Mouse (Mus musculus): ENCODE measurements around the gene Dzank1. TPM values are rescaled to one million over a fixed set of nuclear protein-coding genes. Genes with fewer than 3 reads are reported as not detected.

Gene Dzank1
- total RNA-seq, 1 experiment from 2014 or later = 0.35 TPM

DNA sequence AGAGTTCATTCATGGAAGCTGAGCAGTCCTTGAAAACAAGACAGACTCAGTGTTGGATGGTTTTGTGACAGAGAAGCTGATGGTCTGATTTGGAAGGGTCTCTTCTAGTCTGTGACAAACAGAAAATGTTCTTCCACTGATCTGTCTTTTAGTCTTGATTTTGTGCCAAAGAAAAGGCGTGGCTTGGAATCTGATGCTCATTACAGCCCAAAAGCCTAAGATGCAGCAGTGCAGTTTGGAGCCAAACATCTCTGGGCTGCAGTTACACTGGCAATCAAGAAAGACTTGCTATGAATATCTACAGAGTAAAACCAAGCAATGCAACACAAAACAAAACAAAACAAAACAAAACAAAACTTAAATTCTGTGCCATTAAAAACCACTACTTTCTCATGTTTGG lies 43.1 kb downstream of the Dzank1 start:
- no peak for ATAC-seq (ENCODE audit: extremely low read depth, insufficient number of reproducible peaks, low FRiP score, poor library complexity, severe bottlenecking)

DNA sequence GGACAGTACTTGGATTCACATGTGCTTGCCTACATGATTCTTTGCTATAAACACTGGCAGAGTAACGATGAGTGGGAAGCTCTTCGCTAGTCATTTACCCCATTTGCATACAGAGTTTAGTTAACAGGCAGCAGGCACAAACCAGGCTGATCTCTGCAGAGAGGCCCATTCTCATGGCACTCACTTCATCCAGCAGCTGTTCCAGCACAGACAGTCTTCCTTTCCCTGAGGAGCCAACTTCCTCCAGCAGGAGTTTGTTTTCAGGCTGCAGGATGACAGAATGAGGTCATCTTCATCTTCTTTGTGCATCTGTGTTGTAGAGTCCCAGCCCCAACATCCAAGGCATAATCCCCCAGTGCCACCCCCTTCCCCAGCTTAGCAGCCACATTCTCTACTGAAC lies 47.8 kb downstream of the Dzank1 start:
- no peak for ATAC-seq (ENCODE audit: extremely low read depth, insufficient number of reproducible peaks, low FRiP score, poor library complexity, severe bottlenecking)

DNA sequence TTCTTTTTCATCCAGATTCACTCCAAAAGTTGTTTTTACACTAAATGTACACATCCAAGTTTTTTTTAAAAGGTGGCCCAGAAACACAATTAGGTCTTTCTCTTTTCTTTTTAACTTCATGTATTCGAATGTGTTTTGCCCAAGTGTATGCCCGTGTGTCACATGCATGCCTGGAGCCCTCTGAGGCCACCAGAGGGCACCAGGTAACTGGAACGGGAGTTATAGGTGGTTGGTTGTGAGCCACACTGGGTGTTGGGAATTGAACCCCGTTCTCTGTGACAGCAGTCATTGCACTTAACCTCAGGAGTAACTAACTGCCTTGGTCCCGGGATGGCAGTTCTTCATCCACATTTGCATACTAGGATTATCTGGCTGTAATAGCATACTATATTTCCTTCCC lies 60.0 kb downstream of the Dzank1 start:
- ATAC-seq (ENCODE audit: extremely low read depth, insufficient number of reproducible peaks, low FRiP score, poor library complexity, severe bottlenecking) = no peak

DNA sequence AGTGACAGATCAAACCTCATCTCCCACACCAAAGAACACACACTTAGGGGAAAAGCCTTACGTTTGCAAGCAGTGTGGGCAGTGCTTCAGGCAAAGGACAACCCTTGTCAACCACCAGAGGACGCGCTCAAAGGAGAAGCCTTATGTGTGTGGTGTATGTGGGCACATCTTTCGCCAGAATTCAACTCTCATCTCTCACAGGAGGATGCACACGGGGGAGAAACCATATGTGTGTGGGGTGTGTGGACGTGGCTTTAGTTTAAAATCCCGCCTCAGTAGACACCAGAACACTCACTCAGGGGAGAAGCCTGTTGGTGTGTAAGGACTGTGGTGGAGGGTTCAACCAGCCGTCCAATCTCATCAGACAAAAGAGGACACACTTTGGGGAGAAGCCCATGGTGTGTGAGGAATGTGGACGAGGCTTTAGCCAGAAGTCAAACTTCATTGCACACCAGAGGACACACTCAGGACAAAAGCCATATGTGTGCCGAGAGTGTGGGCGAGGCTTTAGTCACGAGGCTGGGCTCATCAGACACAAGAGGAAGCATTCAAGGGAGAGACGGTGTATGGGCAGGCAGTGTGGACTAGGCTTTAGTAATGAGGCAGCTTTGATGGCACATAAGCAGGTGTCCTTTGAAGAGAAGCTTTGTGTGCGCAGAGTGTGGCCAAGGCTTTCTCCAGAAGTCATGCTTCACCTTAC lies 61.2 kb downstream of the Dzank1 start:
- ATAC-seq (ENCODE audit: extremely low read depth, insufficient number of reproducible peaks, low FRiP score, poor library complexity, severe bottlenecking) = no peak

DNA sequence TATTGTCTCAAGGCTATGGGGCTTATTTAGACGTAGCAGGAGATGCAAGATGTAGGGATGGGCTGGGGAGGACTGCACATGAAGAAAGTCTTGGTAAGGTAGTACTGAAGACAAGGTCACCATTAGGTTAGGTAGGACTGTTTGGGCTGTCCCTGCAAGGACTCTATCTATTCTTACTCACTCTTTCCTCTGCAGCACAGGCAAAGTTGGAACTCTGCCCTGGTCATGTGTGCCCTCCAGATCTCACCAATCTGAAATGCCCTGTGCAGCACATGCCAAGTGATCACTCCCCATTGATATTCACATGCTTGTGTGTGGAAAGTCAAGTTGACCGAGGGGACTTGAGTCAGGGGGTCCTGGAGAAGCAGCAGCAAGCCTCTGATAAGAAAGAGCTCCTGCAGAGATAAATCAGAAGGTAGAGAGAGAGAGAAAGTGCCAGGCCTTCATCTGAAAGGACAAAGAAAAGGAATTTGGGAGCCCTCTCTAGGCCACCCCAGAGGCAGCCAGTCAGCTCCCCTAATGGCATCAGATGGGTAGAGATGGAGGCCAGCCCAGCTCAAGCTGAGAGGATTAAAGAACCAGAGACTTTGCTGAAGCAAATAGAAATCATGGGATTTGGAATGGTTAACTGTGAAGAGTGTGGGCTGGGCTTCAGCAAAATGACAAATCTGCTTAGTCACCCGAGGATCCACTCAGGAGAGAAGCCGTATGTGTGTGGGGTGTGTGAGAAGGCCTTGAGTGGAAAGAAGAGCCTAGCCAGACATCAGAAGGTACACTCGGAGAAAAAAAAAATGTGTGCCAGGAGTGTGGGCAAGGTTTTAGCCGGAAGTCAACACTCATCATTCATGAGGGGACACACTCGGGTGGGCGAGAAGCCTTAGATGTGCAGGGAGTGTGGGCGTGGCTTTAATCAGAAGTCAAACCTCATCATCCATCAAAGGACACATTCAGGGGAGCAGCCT lies 62.1 kb downstream of the Dzank1 start:
- no peak for ATAC-seq (ENCODE audit: extremely low read depth, insufficient number of reproducible peaks, low FRiP score, poor library complexity, severe bottlenecking)

DNA sequence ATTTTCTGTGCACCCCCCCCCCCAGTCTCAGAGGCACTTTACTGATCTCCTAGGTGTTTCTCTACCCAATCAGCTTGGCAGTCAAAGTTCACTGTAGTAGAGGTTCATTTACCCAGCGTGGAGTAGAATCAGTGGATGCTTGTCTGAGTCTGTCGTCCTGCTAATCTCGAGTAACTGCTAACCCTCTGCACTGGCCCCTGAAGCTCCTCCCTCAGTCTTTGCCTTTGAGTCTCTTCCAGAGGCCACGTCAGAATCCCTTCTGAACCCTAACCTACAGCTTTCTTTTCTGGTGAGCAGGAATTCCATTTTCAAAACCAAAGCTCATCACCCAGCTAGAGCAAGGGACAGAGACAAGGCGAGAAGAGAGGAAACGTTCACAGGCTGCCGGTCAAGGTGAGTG lies 63.0 kb downstream of the Dzank1 start:
- no peak for ATAC-seq (ENCODE audit: extremely low read depth, insufficient number of reproducible peaks, low FRiP score, poor library complexity, severe bottlenecking)

DNA sequence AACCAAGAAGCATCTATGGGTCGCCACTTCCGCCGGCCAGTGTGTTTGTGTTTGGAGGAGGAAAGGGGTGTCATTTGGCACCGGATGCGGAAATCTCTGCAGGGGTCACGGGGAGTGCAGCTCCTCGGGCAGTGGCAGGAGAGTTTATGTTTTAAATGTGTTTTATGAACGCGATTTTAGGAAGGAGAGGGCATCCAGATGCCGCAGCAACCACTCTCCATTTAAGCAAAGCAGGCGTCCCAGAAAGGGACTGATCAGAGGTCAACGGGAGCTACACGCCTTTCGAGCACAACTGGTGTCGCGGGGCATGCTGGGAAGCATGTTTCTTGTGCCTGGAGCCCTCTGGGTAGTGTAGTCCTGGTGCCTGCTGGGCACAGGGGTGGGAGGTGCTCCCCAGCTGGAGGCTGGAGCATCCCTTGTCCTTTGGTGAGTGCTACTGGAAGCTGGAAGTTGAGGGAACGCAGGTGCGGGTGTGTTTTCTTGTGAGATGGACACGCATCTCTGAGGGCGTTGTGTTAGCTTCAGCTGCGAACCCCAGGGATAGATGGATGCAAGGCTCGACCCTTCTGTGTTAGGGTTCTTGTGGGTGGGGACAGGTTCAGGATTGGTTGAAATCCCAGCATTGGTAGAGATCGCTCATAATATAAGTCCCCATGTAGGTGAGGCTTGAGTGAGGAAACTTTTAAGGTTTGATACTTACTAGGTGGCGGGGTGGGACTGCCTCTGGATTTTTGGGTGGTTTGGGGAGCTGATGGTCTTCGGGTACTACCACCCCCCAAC lies 68.0 kb downstream of the Dzank1 start:
- peak; percentile 60; the same call in 1 of the 2 replicates for ATAC-seq (ENCODE audit: extremely low read depth, insufficient number of reproducible peaks, low FRiP score, poor library complexity, severe bottlenecking)

DNA sequence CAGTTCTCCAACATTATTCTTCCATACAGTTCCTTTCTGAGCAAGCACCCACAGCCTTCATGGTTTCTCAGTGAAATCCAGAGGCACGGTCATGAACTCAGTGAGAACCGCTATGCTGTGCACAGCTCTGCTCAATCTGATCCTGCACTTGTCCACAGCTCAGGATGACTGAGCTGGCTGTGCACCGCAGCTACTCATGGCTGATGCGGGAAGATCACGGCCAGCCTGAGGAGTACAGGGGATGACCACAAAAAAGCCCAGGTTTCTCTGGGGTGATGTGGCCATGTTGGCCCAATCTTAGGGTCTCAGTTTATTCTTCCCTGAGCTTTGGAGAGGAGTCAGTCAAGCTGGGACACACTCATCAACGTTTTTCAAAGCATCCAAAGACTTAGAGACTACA lies 68.9 kb downstream of the Dzank1 start:
- no peak for ATAC-seq (ENCODE audit: extremely low read depth, insufficient number of reproducible peaks, low FRiP score, poor library complexity, severe bottlenecking)

DNA sequence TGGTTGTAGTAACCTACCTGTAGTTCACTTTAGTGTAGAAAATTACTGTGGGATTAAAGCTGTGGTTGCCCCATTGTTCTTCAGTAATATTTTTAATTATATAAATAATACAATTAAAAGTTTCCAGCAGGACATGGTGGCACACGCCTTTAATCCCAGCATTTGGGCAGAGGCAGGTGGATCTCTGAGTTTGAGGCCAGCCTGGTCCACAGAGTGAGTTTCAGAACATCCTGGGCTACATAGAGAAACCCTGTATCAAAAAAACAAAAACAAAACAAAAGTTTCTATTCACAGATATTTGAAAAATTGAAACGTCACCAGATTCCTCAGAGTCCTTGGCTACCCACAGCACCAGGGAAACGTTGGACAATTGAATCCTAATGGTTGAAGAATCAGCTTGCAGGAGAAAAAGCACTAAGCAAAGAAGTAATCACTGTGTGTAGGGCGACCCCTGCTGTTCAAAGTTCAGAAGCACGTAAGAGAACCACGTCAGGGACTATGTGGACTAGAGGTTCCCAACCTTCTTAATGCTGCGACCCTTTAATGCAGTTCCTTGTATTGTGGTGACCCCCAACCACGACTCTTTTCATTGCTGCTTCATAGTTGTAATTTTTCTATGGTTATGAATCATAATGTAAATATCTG lies 74.7 kb downstream of the Dzank1 start:
- ATAC-seq (ENCODE audit: extremely low read depth, insufficient number of reproducible peaks, low FRiP score, poor library complexity, severe bottlenecking) = peak; percentile 78

DNA sequence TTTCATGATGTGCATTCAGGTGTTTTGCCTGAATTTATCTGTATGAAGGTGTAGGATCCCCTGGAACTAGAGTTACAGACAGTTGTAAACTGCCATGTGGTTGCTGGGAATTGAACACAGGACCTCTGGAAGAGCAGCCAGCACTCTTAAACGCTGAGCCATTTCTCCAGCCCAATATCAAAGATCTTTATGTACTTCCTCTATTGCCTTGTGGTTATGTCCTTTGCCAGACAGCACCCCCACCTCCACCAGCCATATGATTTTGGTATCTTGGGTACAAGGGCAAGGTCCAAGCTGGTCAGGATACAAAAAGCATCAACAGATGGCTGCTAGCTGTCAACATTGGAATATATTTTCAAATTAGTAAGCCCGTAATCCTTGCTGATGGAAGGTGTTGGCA lies 76.8 kb downstream of the Dzank1 start:
- ATAC-seq (ENCODE audit: extremely low read depth, insufficient number of reproducible peaks, low FRiP score, poor library complexity, severe bottlenecking) = no peak

DNA sequence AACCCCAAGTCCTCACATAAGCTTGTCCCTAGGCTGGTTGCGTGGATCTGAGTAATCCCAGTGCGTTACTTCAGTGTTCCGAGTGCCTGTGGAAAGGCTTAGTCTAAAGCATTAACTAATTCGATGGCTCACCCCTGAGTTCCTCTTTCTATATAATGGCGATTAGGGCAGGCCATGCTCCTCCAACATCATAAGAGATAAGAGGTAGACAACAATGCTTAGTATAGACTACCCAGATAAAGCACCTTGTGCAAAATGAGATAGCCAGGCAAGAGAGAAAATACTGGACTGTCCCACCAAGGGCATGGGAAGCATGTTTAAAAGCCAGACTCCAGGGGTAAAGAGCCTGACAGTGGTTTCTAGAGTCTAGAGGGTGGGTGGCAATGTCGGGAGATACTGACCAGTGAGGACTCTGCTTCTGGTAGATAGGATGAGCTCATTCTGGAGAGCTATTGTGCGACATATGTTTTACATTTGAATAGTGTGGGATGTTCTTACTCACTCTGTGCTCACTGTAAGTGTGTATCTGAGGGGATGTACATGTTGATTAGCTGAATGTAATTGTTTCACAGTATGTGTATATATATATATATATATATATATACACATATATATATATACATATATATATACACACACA lies 80.7 kb downstream of the Dzank1 start:
- no peak for ATAC-seq (ENCODE audit: extremely low read depth, insufficient number of reproducible peaks, low FRiP score, poor library complexity, severe bottlenecking)

DNA sequence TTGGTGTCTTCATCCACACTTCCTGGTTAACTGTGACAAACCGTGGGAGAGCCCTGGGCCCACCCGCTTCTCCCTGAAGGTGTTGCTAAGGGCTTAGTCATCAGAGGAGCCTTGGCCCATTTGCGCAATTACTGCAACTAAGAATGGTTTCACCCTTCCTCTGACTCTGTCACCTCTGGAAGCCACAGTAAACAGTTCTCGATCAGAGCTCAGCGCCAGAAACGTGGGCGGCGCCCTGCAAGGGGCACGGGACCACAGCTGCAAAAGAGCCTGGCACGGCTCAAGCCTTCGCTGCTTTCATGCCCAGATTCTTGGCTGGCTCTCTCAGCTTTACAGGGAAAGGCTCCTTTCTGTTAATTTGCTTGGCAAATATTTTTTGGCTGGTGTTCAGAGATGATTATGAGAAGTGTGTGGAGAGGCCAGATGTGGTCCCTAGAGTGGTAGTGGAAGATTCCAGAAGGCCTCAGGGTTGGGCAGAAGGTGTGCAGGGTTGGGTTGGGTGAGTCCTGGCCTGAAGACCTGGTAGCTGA lies 85.8 kb downstream of the Dzank1 start:
- peak; percentile 84 for ATAC-seq (ENCODE audit: extremely low read depth, insufficient number of reproducible peaks, low FRiP score, poor library complexity, severe bottlenecking)

DNA sequence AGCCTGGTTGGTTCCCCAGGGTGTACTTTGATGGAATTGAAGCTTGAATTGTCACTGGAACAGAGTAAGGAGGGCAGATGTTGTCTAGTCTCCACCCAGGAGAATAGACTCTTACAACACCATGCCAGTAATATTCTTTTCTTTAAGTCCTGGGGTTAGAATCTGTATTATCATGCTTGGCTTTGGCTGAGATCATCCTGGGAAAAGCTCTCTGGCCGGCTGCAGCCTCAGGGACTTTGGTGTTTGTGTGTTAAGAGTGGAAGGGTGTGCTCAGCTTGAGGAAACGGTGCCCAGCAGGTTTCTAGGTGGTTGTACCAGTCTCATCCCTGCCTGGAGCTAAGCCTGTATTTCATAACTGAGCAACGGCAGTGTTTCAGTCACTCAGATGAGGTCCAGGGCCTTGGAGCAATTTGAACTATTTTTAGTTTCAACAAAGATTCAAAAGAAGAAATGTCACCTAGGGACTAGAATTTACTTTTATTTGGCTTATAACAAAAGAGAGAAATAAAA lies 88.0 kb downstream of the Dzank1 start:
- no peak for ATAC-seq (ENCODE audit: extremely low read depth, insufficient number of reproducible peaks, low FRiP score, poor library complexity, severe bottlenecking)

DNA sequence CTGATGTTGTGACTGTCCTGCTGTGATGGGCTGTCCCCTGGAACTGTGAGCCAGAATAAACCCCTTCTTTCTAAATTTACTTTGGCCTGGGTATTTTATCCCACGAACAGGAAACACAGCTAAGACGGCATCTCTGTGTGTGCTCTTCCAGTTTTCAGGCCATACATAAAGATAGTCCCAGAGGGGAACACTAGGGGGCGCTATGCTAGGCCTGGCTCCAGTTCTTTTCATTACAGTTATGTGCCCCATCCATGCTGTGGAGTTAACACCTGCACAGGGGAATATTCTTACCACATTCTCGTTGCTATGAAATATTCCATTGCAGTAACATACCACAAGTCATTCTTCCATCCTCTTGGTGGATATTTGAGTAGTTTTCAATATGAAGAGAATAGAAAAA lies 88.8 kb downstream of the Dzank1 start:
- peak; percentile 37; the same call in 1 of the 2 replicates for ATAC-seq (ENCODE audit: extremely low read depth, insufficient number of reproducible peaks, low FRiP score, poor library complexity, severe bottlenecking)

DNA sequence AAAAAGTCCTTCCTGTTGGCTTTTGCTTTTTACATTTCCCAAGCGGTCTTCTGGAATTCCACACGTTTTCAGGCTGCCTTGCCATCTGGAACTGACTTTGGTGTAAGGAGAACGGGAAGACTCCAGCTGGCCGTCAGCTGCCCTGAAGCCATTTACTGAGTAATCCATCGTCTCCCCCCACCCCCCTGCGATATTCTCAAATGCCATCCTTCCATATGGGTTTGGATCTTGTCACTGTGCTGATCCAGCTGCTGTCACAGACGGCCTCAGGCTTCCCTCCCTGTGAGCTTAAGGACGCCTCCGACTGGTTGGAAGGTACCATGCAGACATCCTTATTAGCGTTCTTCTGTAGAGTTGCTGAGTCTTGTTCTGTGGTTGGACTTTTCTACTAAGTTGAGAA lies 91.5 kb downstream of the Dzank1 start:
- no peak for ATAC-seq (ENCODE audit: extremely low read depth, insufficient number of reproducible peaks, low FRiP score, poor library complexity, severe bottlenecking)

DNA sequence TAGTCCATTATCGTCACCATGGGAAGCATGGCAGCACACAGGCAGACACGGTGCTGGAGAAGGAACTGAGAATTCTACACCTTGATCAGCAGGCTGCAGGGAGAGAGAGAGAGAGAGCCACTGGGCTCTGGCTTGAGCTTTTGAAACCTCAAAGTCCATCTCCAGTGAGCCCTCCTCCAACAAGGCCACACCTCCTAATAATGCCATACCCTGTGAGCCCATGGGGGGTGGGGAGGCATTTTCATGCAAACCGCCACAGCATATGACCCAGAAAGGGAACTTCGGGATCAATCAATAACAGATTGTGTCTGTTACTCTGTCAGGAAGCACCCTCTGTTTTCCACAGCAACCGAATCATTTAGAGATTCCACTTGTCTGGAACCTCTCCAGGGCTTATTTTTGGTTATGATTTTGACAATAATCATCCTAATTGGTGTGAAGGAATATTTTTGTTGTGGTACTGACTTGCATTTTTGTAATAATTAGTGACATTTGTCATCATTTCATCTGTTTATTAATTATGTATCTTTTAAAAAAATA lies 95.9 kb downstream of the Dzank1 start:
- ATAC-seq (ENCODE audit: extremely low read depth, insufficient number of reproducible peaks, low FRiP score, poor library complexity, severe bottlenecking) = no peak

DNA sequence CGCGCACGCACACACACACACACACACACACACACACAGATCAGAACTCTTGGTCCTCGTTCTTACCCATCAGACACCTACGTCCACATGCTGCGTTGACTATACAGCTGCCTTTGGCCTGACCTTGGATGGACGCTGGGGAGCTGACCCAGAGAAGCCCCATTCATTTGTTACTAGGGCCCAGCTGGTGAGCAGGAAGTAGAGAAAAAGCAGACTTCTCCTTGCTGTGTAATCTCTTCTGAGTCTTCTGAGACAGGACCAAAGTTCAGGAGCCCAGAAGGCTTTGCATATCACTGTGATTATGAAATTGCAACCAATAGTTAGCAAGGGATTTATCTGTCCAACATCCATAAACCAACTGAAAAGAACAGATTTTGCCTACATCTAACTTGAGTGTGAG lies 98.0 kb downstream of the Dzank1 start:
- ATAC-seq (ENCODE audit: extremely low read depth, insufficient number of reproducible peaks, low FRiP score, poor library complexity, severe bottlenecking) = no peak

DNA sequence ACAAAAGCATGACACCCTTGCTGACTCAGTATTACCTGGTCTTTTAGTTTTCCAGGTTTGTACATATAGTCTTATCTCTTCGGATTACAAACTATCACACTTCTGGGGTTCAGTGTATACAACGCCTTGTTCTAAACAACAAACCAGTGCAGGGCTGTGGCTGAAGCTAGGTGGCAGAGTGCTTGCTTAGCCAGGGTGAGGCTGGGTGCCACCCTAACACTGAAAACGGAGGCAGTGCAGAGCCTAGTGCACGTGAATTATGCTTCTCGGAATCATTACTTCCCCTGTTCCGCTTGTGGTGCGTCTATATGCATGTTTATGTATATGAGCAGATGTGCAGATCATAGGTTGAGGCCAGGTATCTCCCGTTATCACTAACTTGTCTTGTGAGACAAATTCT lies 98.6 kb downstream of the Dzank1 start:
- ATAC-seq (ENCODE audit: extremely low read depth, insufficient number of reproducible peaks, low FRiP score, poor library complexity, severe bottlenecking) = no peak
